Mouse (Mus musculus) intestine, postnatal 0 days (tissue): ENCODE results near the gene Cckar. TPM values are rescaled to one million over a fixed set of nuclear protein-coding genes. Genes with fewer than 3 reads are reported as not detected.

Source experiments
- ATAC-seq: fragments of 200-750 bp; cut with Nextera tagmentation; 2 replicates; pipeline ENCODE4 v1.8.0; 2017; ENCODE audit warnings: mild to moderate bottlenecking, moderate TSS enrichment, moderate library complexity
- H3K27ac ChIP-seq: fragments of 300-500 bp; sonication (generic); 2 replicates; pipeline ENCODE4 v1.5.1; 2014; ENCODE audit warnings: mild to moderate bottlenecking, low read depth, low read length, moderate library complexity
- H3K27me3 ChIP-seq: fragments of 300-500 bp; sonication (generic); replicated peaks from 2 replicates; pipeline ENCODE4 v1.6.1; 2014; ENCODE audit warnings: low read length, mixed read lengths; ENCODE audit not compliant: control insufficient read depth, insufficient read depth
- H3K36me3 ChIP-seq: fragments of 300-500 bp; sonication (generic); 2 replicates; pipeline ENCODE4 v1.6.1; 2014; ENCODE audit warnings: mild to moderate bottlenecking, moderate library complexity; ENCODE audit not compliant: control insufficient read depth, insufficient read depth
- H3K4me1 ChIP-seq: fragments of 300-500 bp; sonication (generic); replicated peaks from 2 replicates; pipeline ENCODE4 v1.6.1; 2014; ENCODE audit warnings: antibody characterized with exemption, low read length, mixed read lengths; ENCODE audit not compliant: control insufficient read depth, insufficient read depth
- H3K4me2 ChIP-seq: fragments of 300-500 bp; sonication (generic); replicated peaks from 2 replicates; pipeline ENCODE4 v1.6.1; 2014; ENCODE audit warnings: low read depth, mild to moderate bottlenecking, moderate library complexity
- H3K4me3 ChIP-seq: fragments of 300-500 bp; sonication (generic); 2 replicates; pipeline ENCODE4 v1.5.1; 2014; ENCODE audit warnings: low read depth, low read length
- H3K9ac ChIP-seq: fragments of 300-500 bp; sonication (generic); 2 replicates; pipeline ENCODE4 v1.6.1; 2014; ENCODE audit warnings: mild to moderate bottlenecking, low read depth, low read length
- H3K9me3 ChIP-seq: fragments of 300-500 bp; sonication (generic); 2 replicates; pipeline ENCODE4 v1.6.1; 2016; ENCODE audit warnings: mixed run types; ENCODE audit not compliant: control insufficient read depth
- CTCF ChIP-seq: sonication (generic); IDR thresholded peaks from 2 replicates; pipeline ENCODE4 v1.5.1; 2016; ENCODE audit warnings: low read depth, mild to moderate bottlenecking, control low read depth, antibody characterized with exemption, moderate library complexity
- WGBS: fragments of 180-500 bp; shearing (Covaris S2); extraction: QIAGEN DNeasy Blood & Tissue Kit; methylation state at CpG from one replicate; pipeline ENCODE4 v1.1.7; 2014; 5-methylcytosine and 5-hydroxymethylcytosine counted together
- polyA plus RNA-seq: library from polyadenylated mRNA; unstranded; fragments of >200 nt; fragmentation: Nextera tagmentation; extraction: Ambion mirVana; gene quantifications from 2 replicates; pipeline ENCODE4 v1.2.1, GENCODE M21; 2015

Gene Cckar
- polyA plus RNA-seq, 1 experiment from 2014 or later = 2.4 TPM

GRCm38 (mm10) chr5:53668021-53668420, 39.5 kb downstream of the Cckar start:
- TF ChIP-seq CTCF = no peak
- no peaks in the 10 kb centered on the region for H3K36me3 ChIP-seq
- H3K27me3 ChIP-seq = no peaks in the 10 kb centered on the region
- no peak overlapping the region for H3K27ac ChIP-seq
- ATAC-seq = no peak
- WGBS = 62% methylated on average over 5 of the region's 5 CpGs
- no peaks in the 10 kb centered on the region for H3K4me1 ChIP-seq
- H3K4me2 ChIP-seq = no peak overlapping the region
- H3K9me3 ChIP-seq = no peaks in the 10 kb centered on the region
- no peak overlapping the region for H3K9ac ChIP-seq
- H3K4me3 ChIP-seq = no peak overlapping the region

GRCm38 (mm10) chr5:53663665-53664064, 43.8 kb downstream of the Cckar start:
- Histone ChIP-seq H3K4me1 (no peaks in the 10 kb centered on the region), H3K9me3 (no peaks in the 10 kb centered on the region), H3K27me3 (no peaks in the 10 kb centered on the region), H3K9ac (no peak overlapping the region), H3K27ac (no peak overlapping the region), H3K4me2 (no peak overlapping the region), H3K36me3 (no peaks in the 10 kb centered on the region), H3K4me3 (no peak overlapping the region)
- no peak for ATAC-seq
- no peak for TF ChIP-seq CTCF

GRCm38 (mm10) chr5:53662413-53662812, 45.1 kb downstream of the Cckar start:
- H3K4me1 ChIP-seq = no peaks in the 10 kb centered on the region
- H3K4me2 ChIP-seq = no peak overlapping the region
- no peaks in the 10 kb centered on the region for H3K9me3 ChIP-seq
- no peak for TF ChIP-seq CTCF
- H3K27me3 ChIP-seq = no peaks in the 10 kb centered on the region
- no peak overlapping the region for H3K4me3 ChIP-seq
- ATAC-seq = no peak
- WGBS = 45% methylated on average over 1 of the region's 1 CpGs
- H3K36me3 ChIP-seq = no peaks in the 10 kb centered on the region
- no peak overlapping the region for H3K9ac ChIP-seq
- H3K27ac ChIP-seq = no peak overlapping the region

GRCm38 (mm10) chr5:53661508-53661907, 46.0 kb downstream of the Cckar start:
- Histone ChIP-seq H3K4me3 (no peak overlapping the region), H3K27me3 (no peaks in the 10 kb centered on the region), H3K27ac (no peak overlapping the region), H3K36me3 (no peaks in the 10 kb centered on the region), H3K9me3 (no peaks in the 10 kb centered on the region), H3K4me2 (no peak overlapping the region), H3K9ac (no peak overlapping the region), H3K4me1 (no peaks in the 10 kb centered on the region)
- ATAC-seq = no peak
- WGBS = 79% methylated on average over 2 of the region's 2 CpGs
- no peak for TF ChIP-seq CTCF

GRCm38 (mm10) chr5:53657925-53658324, 49.6 kb downstream of the Cckar start:
- Histone ChIP-seq H3K27ac (no peak overlapping the region), H3K9ac (no peak overlapping the region), H3K4me1 (no peaks in the 10 kb centered on the region), H3K4me2 (no peak overlapping the region), H3K4me3 (no peak overlapping the region), H3K27me3 (no peaks in the 10 kb centered on the region), H3K9me3 (no peaks in the 10 kb centered on the region), H3K36me3 (peaks cover 3% of the 10 kb centered on the region; the same call in 1 of the 2 replicates)
- 80% methylated on average over 6 of the region's 6 CpGs for WGBS
- TF ChIP-seq CTCF = peak; percentile 73
- ATAC-seq = no peak

GRCm38 (mm10) chr5:53656596-53656995, 50.9 kb downstream of the Cckar start:
- no peak overlapping the region for H3K9ac ChIP-seq
- no peak for TF ChIP-seq CTCF
- no peaks in the 10 kb centered on the region for H3K4me1 ChIP-seq
- peaks cover 11% of the 10 kb centered on the region for H3K36me3 ChIP-seq
- H3K4me2 ChIP-seq = no peak overlapping the region
- WGBS = 5% methylated on average over 1 of the region's 1 CpGs
- no peaks in the 10 kb centered on the region for H3K9me3 ChIP-seq
- H3K4me3 ChIP-seq = no peak overlapping the region
- no peaks in the 10 kb centered on the region for H3K27me3 ChIP-seq
- no peak for ATAC-seq
- no peak overlapping the region for H3K27ac ChIP-seq

Other genes with a start within 250 kb of the Cckar start
- gene Rbpj, start 241.6 kb downstream of the Cckar start, polyA plus RNA-seq = 14.2 and 15.0 TPM in 2 replicates
- gene Tbc1d19, start 101.9 kb upstream of the Cckar start, polyA plus RNA-seq = 7.5 and 8.3 TPM in 2 replicates